Mouse (Mus musculus) bone marrow macrophage, adult 2 months (primary cell): ENCODE measurements around the gene Gm20422.

Source experiments
- CTCF ChIP-seq: IDR thresholded peaks from 2 replicates; pipeline ENCODE4 v1.5.1; 2012; ENCODE audit warnings: low read depth, mild to moderate bottlenecking, low read length, moderate library complexity
- POLR2A ChIP-seq: IDR thresholded peaks from 2 replicates; pipeline ENCODE4 v1.6.1; 2012; ENCODE audit warnings: mild to moderate bottlenecking, low read depth, low read length, borderline replicate concordance

GRCm38 (mm10) chr8:69717232-69717580, 57.5 kb downstream of the Gm20422 start:
- TF ChIP-seq CTCF = no peak
- no peak for TF ChIP-seq POLR2A
